ENCODE assay signal across 8 mouse cellular contexts in genomic region chr11:105507972-105508659, GRCm38 (mm10). TPM values are rescaled to one million over a fixed set of nuclear protein-coding genes. Genes with fewer than 3 reads are reported as not detected.
A peak's percentile ranks its signal among the peaks of the same experiment; 100 is the strongest.
DNase-seq lines count a peak whose midpoint lies in the region; ATAC-seq lines count a peak whose summit lies in the region.

No protein-coding gene starts in this region.

- H3K27me3 ChIP-seq in liver, embryonic 12.5 days (replicated peaks), result peaks cover 14% of the 10 kb centered on the region

- H3K4me1 ChIP-seq in liver, embryonic 12.5 days, result peaks cover 9% of the 10 kb centered on the region; the same call in 1 of the 2 replicates

- no peak overlapping the region for H3K9ac ChIP-seq in liver, embryonic 12.5 days

- peak; percentile 47 for DNase-seq in 3T3-L1 (ENCODE audit: low read depth, low spot score)
- DNase-seq in ZHBTc4 (ENCODE audit: low read depth, low spot score), result peak; percentile 54
- peak; percentile 36 to 52 for DNase-seq in frontal cortex, postnatal 10 days (ENCODE audit: low spot score in 2 of 2)
- DNase-seq in left cerebral cortex, postnatal 36 days (ENCODE audit: low spot score in 2 of 2), result peak; percentile 45 to 52
- DNase-seq in right cerebral cortex, postnatal 25 days, result peak; percentile 46
- DNase-seq in natural killer cell, adult 2 months (ENCODE audit: low spot score in 2 of 2), result no peak

- H3K36me3 ChIP-seq in liver, embryonic 12.5 days, result no peaks in the 10 kb centered on the region

- 24% methylated on average over 6 of the region's 6 CpGs for WGBS in liver, embryonic 12.5 days (ENCODE audit: insufficient replicate concordance)

- H3K4me3 ChIP-seq in liver, embryonic 12.5 days, result no peak overlapping the region

- intact Hi-C loops in left cerebral cortex, postnatal 36 days (cut with DNase I), result loop anchor here (5.0 kb wide), 1 partner anchor 84 kb away; no protein-coding TSS in a partner anchor

- H3K9me3 ChIP-seq in liver, embryonic 12.5 days (replicated peaks), result no peaks in the 10 kb centered on the region

- ATAC-seq in CD4-positive, CD25-positive, alpha-beta regulatory T cell, adult 4 months, result no peak
- ATAC-seq in liver, embryonic 12.5 days, result no peak

- no peak overlapping the region for H3K4me2 ChIP-seq in liver, embryonic 12.5 days

- H3K27ac ChIP-seq in liver, embryonic 12.5 days, result no peak overlapping the region

RNA-seq across cellular contexts. Expression of gene March10, which starts 51.6 kb away (rescaled TPM):
- total RNA-seq in left cerebral cortex, postnatal 36 days (2021), result 1 to 10 TPM; 1.8 to 2.3 TPM
- polyA plus RNA-seq in CD4-positive, CD25-positive, alpha-beta regulatory T cell, adult 4 months (2017; shearing (Covaris generic)), result not detected
- polyA plus RNA-seq in liver, embryonic 12.5 days (2016; fragmentation: Nextera tagmentation; extraction: Ambion mirVana), result not detected in 2 replicates

Comparison
In these comparisons a context has a peak if more than half of its experiments do, and no peak if none do; other contexts are left out.
1. DNase-seq: peak in 3T3-L1 (single experiment), ZHBTc4 (single experiment), frontal cortex, postnatal 10 days (2 of 2), left cerebral cortex, postnatal 36 days (2 of 2) and right cerebral cortex, postnatal 25 days (single experiment); none in natural killer cell, adult 2 months (0 of 2).